Mouse (Mus musculus) forebrain, embryonic 14.5 days (tissue): ENCODE results near the gene Ptpdc1. TPM values are rescaled to one million over a fixed set of nuclear protein-coding genes. Genes with fewer than 3 reads are reported as not detected.

Experiments used
- ATAC-seq: fragments of 200-750 bp; cut with Nextera tagmentation; 2 replicates; pipeline ENCODE4 v1.8.0; 2017; ENCODE audit warnings: mild to moderate bottlenecking, moderate library complexity
- DNase-seq: peaks from one replicate; pipeline ENCODE4 v3.0.0-alpha.2; 2015; ENCODE audit warnings: low spot score
- H3K27ac ChIP-seq: fragments of 300-500 bp; sonication (generic); 2 replicates; pipeline ENCODE4 v1.5.1; 2014; ENCODE audit warnings: low read depth, mild to moderate bottlenecking, control low read depth, low read length, moderate library complexity
- H3K27me3 ChIP-seq: fragments of 300-500 bp; sonication (generic); replicated peaks from 2 replicates; pipeline ENCODE4 v1.6.1; 2014; ENCODE audit warnings: low read length, control low read depth, mixed read lengths; ENCODE audit not compliant: control insufficient read depth, insufficient read depth
- H3K36me3 ChIP-seq: fragments of 300-500 bp; sonication (generic); 2 replicates; pipeline ENCODE4 v1.6.1; 2014; ENCODE audit warnings: low read length, control low read depth; ENCODE audit not compliant: control insufficient read depth, insufficient read depth
- H3K4me1 ChIP-seq: fragments of 300-500 bp; sonication (generic); 2 replicates; pipeline ENCODE4 v1.6.1; 2014; ENCODE audit warnings: antibody characterized with exemption, low read length, control low read depth; ENCODE audit not compliant: control insufficient read depth, insufficient read depth
- H3K4me2 ChIP-seq: fragments of 300-500 bp; sonication (generic); 2 replicates; pipeline ENCODE4 v1.6.1; 2014; ENCODE audit warnings: mild to moderate bottlenecking, control low read depth, low read length
- H3K4me3 ChIP-seq: fragments of 300-500 bp; sonication (generic); 2 replicates; pipeline ENCODE4 v1.5.1; 2014; ENCODE audit warnings: low read depth, low read length, control low read depth
- H3K9ac ChIP-seq: fragments of 300-500 bp; sonication (generic); 2 replicates; pipeline ENCODE4 v1.6.1; 2014; ENCODE audit warnings: mild to moderate bottlenecking, low read length, control low read depth, moderate library complexity
- H3K9me3 ChIP-seq: fragments of 300-500 bp; sonication (generic); replicated peaks from 2 replicates; pipeline ENCODE4 v1.6.1; 2016; ENCODE audit warnings: low read length, control low read depth, mixed read lengths; ENCODE audit not compliant: control insufficient read depth
- WGBS: fragments of 180-500 bp; shearing (Covaris S2); extraction: QIAGEN DNeasy Blood & Tissue Kit; methylation state at CpG from one replicate; pipeline ENCODE4 v1.1.7; 2014; 5-methylcytosine and 5-hydroxymethylcytosine counted together
- polyA plus RNA-seq: library from polyadenylated mRNA; unstranded; fragments of >200 nt; fragmentation: Nextera tagmentation; extraction: Ambion mirVana; gene quantifications from 2 replicates; pipeline ENCODE4 v1.2.1, GENCODE M21; 2014

Ptpdc1 gene
- polyA plus RNA-seq, 1 experiment from 2014 or later = 12.7 TPM

DNA sequence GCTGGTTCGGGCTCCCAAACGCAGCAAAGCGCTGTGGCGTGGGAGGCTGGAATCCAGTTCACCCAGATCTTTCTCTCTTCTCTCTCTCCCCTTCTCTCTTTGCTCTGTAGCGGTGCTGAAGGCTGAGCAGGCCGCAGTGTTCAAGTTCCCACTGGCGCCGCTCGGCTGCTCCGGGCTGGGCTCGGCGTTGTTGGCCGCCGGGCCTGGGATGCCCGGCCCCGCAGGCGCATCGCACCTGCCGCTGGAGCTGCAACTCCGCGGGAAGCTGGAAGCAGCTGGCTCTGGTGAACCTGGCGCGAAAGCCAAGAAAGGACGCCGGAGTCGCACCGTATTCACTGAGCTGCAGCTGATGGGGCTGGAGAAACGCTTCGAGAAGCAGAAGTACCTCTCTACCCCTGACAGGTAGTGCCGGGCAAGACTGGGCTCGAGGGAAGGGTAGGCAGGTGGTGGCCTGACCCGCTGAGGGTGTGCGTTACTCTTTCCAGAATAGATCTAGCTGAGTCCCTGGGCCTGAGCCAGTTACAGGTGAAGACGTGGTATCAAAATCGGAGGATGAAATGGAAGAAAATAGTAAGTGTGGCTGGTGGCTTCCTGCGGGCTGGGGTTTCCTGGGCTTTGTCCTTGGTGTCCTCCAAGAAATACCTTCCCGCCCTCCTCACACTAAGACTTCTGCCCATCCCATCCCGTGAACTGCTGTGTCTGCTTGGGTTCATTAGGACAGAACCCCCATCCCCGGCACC is 39.6 kb upstream of the Ptpdc1 start:
- DNase-seq = peak; percentile 28
- Histone ChIP-seq H3K27me3 (peaks cover 94% of the 10 kb centered on the region), H3K4me1 (0 out of 2 replicates have a peak, but pooled peaks cover 2% of the 10 kb centered on the region), H3K9me3 (no peaks in the 10 kb centered on the region), H3K4me3 (no peak overlapping the region), H3K27ac (no peak overlapping the region), H3K9ac (no peak overlapping the region), H3K36me3 (no peaks in the 10 kb centered on the region), H3K4me2 (no peak overlapping the region)
- WGBS = under 1% methylated on average over 39 of the region's 39 CpGs
- no peak for ATAC-seq

- Histone ChIP-seq H3K27me3 (peaks cover 96% of the 10 kb centered on the region), H3K4me1 (0 out of 2 replicates have a peak, but pooled peaks cover 2% of the 10 kb centered on the region), H3K27ac (no peak overlapping the region), H3K9me3 (no peaks in the 10 kb centered on the region), H3K9ac (no peak overlapping the region), H3K4me3 (no peak overlapping the region), H3K4me2 (no peak overlapping the region), H3K36me3 (no peaks in the 10 kb centered on the region)
- ATAC-seq (no peak), DNase-seq (no peak)
- WGBS = 19% methylated on average over 7 of the region's 7 CpGs
Measured at GRCm38 (mm10) chr13:48663988-48664339, 38.5 kb upstream of the Ptpdc1 start.

DNA sequence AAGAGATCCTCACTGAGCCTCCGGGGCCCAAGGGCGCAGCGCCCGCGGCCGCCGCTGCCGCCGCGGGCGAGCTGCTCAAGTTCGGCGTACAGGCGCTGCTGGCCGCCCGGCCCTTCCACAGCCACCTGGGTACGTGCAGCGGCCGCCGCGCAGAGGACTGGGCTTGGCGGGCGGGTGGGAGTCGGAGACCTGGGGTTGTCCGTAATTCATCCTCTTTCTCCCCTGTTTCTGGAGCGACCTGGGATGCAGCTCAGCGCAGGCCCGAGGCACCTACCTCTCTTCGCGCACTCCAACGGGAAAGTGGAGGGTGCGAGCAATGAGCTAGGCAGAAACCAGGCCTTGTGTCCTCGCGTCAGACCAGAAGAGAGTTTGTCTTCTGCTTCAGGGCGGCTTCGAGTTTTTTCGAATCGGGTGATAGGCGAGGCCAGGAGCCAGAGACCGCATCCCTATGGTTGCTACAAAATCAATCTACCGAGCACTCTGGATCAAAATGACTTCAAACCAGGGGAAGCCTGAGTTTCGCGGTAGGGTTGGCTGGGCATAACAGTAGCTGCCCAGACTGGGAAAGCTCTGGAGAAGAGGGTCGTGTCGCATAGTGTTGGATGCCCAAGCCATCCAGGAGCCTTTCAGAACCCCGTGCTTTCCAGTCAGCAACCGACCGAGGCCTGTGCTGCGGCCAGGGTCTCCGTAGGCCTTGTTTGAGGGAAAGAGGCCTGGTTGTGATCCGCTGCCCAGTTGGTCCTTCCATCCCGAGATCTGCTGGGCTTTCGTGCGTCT is 37.9 kb upstream of the Ptpdc1 start:
- Histone ChIP-seq H3K9ac (peak overlapping the region; percentile 21; the same call in 1 of the 2 replicates), H3K4me3 (peak overlapping the region; percentile 33), H3K27ac (no peak overlapping the region), H3K4me1 (0 out of 2 replicates have a peak, but pooled peaks cover 2% of the 10 kb centered on the region), H3K9me3 (no peaks in the 10 kb centered on the region), H3K36me3 (no peaks in the 10 kb centered on the region), H3K4me2 (peak overlapping the region; percentile 62), H3K27me3 (peaks cover 96% of the 10 kb centered on the region)
- 3% methylated on average over 54 of the region's 54 CpGs for WGBS
- ATAC-seq = peak; percentile 30
- peak; percentile 46 for DNase-seq

DNA sequence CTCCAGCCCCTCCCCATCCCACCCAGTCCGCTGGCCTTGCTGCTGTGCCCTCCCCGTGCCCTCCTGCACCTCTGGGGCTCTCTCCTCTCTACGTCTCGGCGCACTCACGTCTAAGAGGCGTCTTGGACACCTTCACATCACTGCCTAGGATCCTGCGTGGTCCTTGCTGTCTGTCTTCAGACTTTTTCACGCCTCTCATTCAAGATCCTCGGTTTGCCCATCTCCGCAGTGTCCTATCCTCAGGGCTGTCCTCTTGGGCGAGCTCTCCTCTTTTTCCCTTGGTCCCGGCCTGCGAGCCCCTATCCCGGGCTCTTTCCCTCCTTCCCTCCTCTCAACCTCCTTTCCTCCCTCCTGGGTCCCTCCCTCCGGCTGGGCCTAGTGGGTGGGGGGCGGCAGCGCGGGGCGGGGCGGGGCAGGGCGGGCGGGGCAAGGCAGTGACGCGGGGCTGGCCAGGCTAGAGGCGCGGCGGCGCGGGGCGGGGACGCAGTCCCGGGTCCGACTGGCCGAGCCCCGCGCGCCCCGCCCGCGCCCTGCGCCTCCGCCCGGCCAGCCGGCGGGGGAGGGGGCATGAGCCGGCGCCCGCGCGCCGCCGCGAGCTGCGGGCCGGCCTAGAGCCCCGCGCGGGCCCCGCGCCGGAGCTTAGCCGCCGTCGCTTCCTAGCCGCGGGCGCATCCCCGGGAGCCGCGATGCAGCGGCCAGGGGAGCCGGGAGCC is 37.1 kb upstream of the Ptpdc1 start, which contains the start of gene Barx1:
Gene Barx1, plus strand, starts transcription at position 568 of the 713 bp plus-strand sequence.
- H3K4me2 ChIP-seq = peak within 1 kb of the TSS; percentile 62
- H3K27me3 ChIP-seq = peaks cover 96% of the 10 kb centered on the region
- ATAC-seq (peak; percentile 54), DNase-seq (no peak)
- H3K4me3 ChIP-seq = peak within 1 kb of the TSS; percentile 33
- H3K9ac ChIP-seq = peak within 1 kb of the TSS; percentile 21; the same call in 1 of the 2 replicates
- under 1% methylated on average over 43 of the region's 73 CpGs for WGBS
- H3K27ac ChIP-seq = no peak within 1 kb of the TSS
- no peaks in the 10 kb centered on the region for H3K9me3 ChIP-seq
- 0 out of 2 replicates have a peak, but pooled peaks cover 2% of the 10 kb centered on the region for H3K4me1 ChIP-seq
- no peaks in the 10 kb centered on the region for H3K36me3 ChIP-seq

- ATAC-seq (no peak), DNase-seq (no peak)
- 0% methylated on average over 1 of the region's 1 CpGs for WGBS
- Histone ChIP-seq H3K27me3 (peaks cover 97% of the 10 kb centered on the region), H3K4me2 (no peak overlapping the region), H3K9ac (no peak overlapping the region), H3K36me3 (no peaks in the 10 kb centered on the region), H3K9me3 (no peaks in the 10 kb centered on the region), H3K4me3 (no peak overlapping the region), H3K27ac (no peak overlapping the region), H3K4me1 (0 out of 2 replicates have a peak, but pooled peaks cover 2% of the 10 kb centered on the region)
Measured at GRCm38 (mm10) chr13:48661561-48661960, 36.1 kb upstream of the Ptpdc1 start.

- Histone ChIP-seq H3K4me1 (0 out of 2 replicates have a peak, but pooled peaks cover 2% of the 10 kb centered on the region), H3K9ac (no peak overlapping the region), H3K27me3 (peaks cover 98% of the 10 kb centered on the region), H3K9me3 (no peaks in the 10 kb centered on the region), H3K4me2 (no peak overlapping the region), H3K36me3 (no peaks in the 10 kb centered on the region), H3K4me3 (no peak overlapping the region), H3K27ac (no peak overlapping the region)
- ATAC-seq (no peak), DNase-seq (no peak)
- 6% methylated on average over 6 of the region's 6 CpGs for WGBS
Measured at GRCm38 (mm10) chr13:48660741-48661140, 35.3 kb upstream of the Ptpdc1 start.

DNA sequence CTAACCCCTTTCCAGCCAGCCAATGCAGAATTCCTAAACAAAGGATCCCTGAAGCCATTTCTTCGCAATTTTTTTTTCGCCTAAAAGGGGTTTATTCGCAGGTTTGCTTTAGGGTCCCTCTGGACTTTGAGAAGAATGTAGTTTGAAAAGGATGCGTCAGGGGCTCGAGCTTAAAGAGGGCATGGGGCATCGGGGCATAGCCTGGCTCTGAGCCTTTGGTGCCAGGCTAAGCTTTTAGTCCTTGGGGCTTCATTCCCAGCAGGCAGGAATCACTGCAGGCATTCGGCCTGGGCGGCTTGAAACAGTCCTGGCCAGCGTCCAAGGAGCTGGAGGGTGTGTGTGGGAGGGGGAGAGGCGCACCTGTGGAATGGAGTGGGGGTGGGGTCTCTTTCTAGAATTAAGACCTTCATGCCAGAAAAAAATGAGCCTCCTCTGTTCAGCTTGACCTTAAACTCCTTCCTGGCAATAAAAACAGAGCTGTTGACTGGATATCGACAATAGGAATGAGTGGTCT is 34.8 kb upstream of the Ptpdc1 start:
- Histone ChIP-seq H3K36me3 (no peaks in the 10 kb centered on the region), H3K27ac (no peak overlapping the region), H3K4me1 (0 out of 2 replicates have a peak, but pooled peaks cover 2% of the 10 kb centered on the region), H3K4me3 (no peak overlapping the region), H3K4me2 (no peak overlapping the region), H3K9ac (no peak overlapping the region), H3K9me3 (no peaks in the 10 kb centered on the region), H3K27me3 (peaks cover 94% of the 10 kb centered on the region)
- DNase-seq (peak; percentile 48), ATAC-seq (no peak)
- 3% methylated on average over 11 of the region's 11 CpGs for WGBS
